Comparison of ENCODE assay signal across 22 mouse cellular contexts in genomic region chr8:61200254-61200887, GRCm38 (mm10).
"Had no signal": no experiment of that assay in that cellular context is flagged by ENCODE, and none has a peak within 500 bp of the region (broad histone marks: within the 10 kb centered on the region; RNA-seq: fewer than 3 reads in every experiment).

No protein-coding gene starts in this region.

- H3K4me1 ChIP-seq: limb, embryonic 10.5 days; limb, embryonic 13.5 days; liver, embryonic 13.5 days; neural tube, embryonic 13.5 days had no signal

- H3K36me3 ChIP-seq: limb, embryonic 10.5 days; limb, embryonic 13.5 days; liver, embryonic 13.5 days; neural tube, embryonic 13.5 days had no signal

- DNase-seq: kidney, adult 18-20 months; kidney, adult 9 months; kidney, postnatal 25 days; layer of hippocampus, adult 9-11 months; liver, embryonic 13.5 days; lung, adult 2 months; lung, postnatal 14 days; lung, postnatal 4 days; midbrain, embryonic 14.5 days; retina, postnatal 1 day; right cerebral cortex, postnatal 25 days; spleen, adult 18-20 months; thymus, adult 18-20 months; thymus, postnatal 36 days had no signal

- H3K4me3 ChIP-seq: layer of hippocampus, adult 2 months; limb, embryonic 10.5 days; limb, embryonic 13.5 days; liver, embryonic 13.5 days; myocyte; neural tube, embryonic 13.5 days had no signal

- H3K27me3 ChIP-seq: limb, embryonic 13.5 days; liver, embryonic 13.5 days; neural tube, embryonic 13.5 days had no signal

- H3K4me2 ChIP-seq: limb, embryonic 13.5 days; liver, embryonic 13.5 days; midbrain, embryonic 11.5 days; neural tube, embryonic 13.5 days had no signal

- H3K9me3 ChIP-seq: limb, embryonic 10.5 days; liver, embryonic 13.5 days; neural tube, embryonic 13.5 days had no signal

- H3K27ac ChIP-seq: kidney, postnatal 0 days; layer of hippocampus, adult 2 months; limb, embryonic 10.5 days; limb, embryonic 13.5 days; liver, embryonic 13.5 days; neural tube, embryonic 13.5 days had no signal

- H3K9ac ChIP-seq: limb, embryonic 13.5 days; liver, embryonic 13.5 days; neural tube, embryonic 13.5 days had no signal

- ATAC-seq: intestine, embryonic 16.5 days had no signal
